Mouse (Mus musculus) adrenal gland, adult 8-10 months (tissue): ENCODE measurements around the gene Grip1. TPM values are rescaled to one million over a fixed set of nuclear protein-coding genes. Genes with fewer than 3 reads are reported as not detected.

Source experiments
- DNase-seq: peaks from one replicate; pipeline ENCODE4 v3.0.0; 2022
- total RNA-seq, 4 experiments: library from RNA; stranded (reverse); gene quantifications; 2 replicates each; pipeline ENCODE4 v1.2.4; 2022

The Grip1 gene
- total RNA-seq, 4 experiments from 2014 or later, result 0.46 to 1.0 (median 0.91) TPM

- no peak for DNase-seq
Observed at GRCm38 (mm10) chr10:119458991-119459390, 5.4 kb downstream of the Grip1 start.

- DNase-seq, result no peak
Observed at GRCm38 (mm10) chr10:119463345-119463744, 9.7 kb downstream of the Grip1 start.

GRCm38 (mm10) chr10:119463793-119464192 is 10.2 kb downstream of the Grip1 start:
- DNase-seq, result no peak

DNA sequence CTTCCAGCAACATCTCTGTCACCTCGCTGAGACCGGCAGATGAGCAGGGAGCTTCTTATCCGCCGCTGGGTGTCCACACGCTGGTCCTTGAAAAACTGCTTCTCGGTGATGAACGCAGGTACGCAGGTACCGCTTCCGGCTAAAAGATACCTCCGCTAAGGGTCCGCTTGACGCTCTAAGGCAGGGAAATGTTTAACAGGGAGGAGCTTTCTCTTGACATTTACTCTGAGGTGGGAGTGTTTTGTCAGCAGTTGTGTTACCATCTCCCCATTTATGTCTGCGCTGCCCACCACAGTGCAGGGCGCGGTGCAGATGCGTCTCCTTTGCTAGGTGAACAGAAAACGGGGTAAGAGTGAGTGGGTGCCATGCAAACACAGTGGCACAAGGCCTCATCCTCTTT is 14.3 kb downstream of the Grip1 start:
- no peak for DNase-seq

GRCm38 (mm10) chr10:119470096-119470495 is 16.5 kb downstream of the Grip1 start:
- DNase-seq, result no peak

DNA sequence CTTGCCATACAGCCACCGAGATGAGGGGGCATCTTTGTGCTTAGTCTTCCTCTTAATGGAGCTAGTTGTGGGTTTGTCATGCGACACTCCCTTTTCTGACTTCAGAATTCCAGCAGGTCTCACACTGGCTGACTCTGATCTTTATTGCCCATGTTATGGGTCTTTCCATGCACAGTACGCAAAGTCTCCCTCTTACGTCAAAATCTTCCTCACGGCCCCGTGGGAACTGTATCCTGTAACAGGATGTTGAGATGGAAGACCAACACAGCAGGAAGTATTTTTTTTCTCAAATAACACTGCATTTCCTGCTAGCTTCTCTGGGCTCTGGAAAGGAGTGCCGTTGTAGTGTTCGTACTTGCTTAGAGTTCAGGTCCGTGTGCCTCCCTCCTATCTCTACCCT is 21.5 kb downstream of the Grip1 start:
- DNase-seq, result no peak

DNA sequence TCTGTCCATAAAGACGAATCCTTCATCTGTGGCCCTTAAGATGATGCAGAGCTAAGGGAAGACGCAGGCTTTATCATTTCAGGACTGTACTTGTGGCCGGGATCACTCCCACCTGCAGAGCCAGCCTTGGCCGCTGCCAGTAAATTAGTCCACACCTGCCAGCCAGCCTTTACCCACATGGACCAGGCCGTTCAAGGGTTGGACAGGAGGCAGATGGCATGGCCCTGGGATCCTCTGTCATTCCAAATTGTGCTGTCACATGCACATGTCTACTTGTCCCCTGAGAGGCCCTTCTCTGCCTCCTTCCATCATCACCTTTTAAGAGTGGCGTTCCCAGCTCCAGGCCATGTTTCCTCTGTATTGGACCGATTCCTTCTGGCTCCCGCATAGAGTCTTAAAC is 24.0 kb downstream of the Grip1 start:
- DNase-seq, result no peak

GRCm38 (mm10) chr10:119483068-119483705 is 29.6 kb downstream of the Grip1 start:
- no peak for DNase-seq

DNA sequence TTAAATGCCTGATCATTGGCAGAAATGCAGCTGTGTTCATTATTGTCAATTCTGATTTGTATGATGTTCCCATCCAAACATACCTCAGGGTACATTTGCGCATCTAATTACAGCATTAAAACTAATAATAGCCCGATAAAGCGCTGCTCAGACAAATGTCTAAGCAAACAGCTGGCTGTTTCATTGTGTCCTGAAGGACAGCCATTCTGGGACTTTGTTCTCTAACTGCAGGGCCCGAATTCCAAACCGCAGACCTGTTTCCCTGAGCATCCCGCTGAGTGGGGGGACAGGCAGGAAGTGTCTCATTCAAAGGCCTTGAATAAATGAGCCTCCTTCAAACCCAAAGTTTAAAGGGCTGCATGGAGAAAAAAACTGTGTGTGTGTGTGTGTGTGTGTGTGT is 30.1 kb downstream of the Grip1 start:
- no peak for DNase-seq

- DNase-seq, result no peak
Observed at GRCm38 (mm10) chr10:119486936-119487335, 33.3 kb downstream of the Grip1 start.

DNA sequence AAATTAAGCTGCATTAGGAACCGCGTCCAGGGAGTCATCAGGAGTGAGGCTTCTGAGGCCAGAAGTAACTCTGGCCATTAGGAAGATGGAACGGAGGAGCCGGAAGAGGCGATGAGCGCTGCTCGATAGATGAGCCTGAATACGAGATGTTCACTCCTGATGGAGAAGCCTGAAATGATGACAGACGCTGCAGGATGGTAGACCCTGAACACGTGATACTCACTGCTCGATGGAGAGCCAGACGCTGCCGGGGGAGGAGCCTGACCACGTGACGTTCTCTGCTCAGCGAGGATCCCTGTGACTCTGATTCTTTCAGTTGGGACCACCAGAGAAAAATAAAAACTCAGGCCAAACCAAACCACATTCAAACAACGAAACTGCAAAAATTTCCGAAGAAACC is 37.2 kb downstream of the Grip1 start:
- DNase-seq, result no peak

GRCm38 (mm10) chr10:119495317-119495716 is 41.7 kb downstream of the Grip1 start:
- DNase-seq, result no peak

DNA sequence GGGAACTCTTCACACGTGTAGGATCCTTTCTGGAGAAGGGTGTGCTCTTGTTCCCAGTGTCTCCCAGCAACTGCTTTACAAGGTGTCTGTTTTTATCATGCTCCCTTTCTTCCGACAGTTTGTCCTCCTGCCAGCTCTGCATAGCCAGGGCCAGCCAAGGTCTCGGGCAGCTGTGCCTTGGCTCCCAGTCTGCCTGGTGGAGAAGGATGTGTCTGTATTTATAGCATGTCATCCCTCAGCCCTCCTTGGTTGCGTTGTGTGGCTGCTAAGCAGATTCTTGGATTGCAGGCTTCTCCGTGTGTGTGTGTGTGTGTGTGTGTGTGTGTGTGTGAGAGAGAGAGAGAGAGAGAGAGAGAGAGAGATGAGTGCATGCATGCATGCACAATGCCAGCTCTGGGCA is 42.6 kb downstream of the Grip1 start:
- peak; percentile 3 for DNase-seq

DNA sequence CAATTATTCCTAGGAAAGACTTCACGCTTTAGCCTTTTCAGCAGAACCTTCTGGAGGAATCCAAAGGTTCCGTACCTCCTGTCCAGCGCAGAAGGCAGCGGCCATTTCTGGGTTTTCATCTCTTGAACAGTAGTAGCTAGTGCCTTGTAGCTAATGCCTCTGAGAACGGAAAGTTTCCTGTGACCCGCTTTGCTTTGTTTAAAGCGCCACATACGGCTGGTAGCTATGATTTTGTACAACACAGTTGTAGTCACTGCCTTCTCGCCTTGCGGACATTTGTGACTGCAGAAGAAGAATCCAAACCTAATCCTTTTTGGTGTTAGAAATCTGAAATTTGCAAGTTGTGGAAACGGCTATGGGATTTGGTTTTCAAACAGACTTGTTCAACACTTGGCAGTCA is 68.1 kb downstream of the Grip1 start:
- no peak for DNase-seq

DNA sequence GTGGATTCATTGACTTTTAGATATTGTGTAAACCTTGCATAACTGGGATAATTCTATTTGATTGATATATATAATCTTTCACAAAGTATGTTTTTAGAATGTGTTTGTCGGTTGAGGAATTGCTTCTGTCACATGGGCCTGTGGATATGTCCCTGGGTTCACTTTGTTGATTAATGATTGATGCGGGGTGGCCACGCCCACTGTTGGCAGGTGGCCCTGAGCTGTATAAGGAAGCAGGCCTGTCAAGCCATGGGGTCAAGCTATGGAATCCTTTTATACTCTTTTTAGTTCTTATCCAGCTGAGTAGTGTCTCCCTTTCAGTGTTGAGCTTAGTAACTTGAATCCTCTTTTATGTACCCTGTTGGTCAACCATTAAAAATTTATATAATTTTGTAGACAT is 72.1 kb downstream of the Grip1 start:
- DNase-seq, result no peak

GRCm38 (mm10) chr10:119534852-119535251 is 81.2 kb downstream of the Grip1 start:
- no peak for DNase-seq

DNA sequence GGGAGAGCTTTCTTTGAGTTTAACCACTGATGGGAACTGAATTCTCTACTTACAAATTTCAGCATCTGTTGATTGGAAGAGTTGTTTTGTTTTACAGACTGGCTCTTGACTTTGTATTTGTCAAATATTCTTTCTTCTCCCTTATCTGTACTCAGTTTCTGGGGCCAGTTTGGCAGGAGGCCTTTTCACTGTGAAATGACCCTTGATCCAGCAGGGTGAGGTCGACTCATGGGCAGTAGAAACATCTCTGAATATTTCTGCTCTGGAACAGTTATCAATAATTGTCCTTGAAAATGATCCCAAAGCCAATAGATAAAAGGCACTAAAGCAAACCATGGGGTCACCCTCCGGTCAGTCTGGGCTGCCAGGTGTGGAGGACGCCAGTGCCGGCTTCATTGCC is 88.0 kb downstream of the Grip1 start:
- DNase-seq, result no peak

DNA sequence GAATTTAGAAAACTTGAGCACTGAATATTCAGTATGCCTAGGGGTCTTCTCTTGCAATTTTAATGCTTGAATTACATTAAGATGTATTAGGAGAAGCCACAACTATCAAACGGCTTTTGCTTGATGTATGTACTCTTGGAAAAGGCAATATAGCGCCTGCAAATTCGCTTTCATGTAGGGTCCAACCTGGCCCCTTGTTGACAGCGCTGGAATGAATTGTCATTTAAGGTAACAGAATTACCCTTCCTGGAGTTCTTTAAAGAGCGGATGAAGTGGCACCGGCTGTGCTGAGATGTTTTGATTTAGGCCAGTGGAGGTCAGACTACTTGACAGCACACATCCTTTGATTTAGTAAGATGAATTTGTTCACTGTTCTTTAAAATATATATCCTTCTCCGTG is 90.1 kb downstream of the Grip1 start:
- DNase-seq, result no peak

DNA sequence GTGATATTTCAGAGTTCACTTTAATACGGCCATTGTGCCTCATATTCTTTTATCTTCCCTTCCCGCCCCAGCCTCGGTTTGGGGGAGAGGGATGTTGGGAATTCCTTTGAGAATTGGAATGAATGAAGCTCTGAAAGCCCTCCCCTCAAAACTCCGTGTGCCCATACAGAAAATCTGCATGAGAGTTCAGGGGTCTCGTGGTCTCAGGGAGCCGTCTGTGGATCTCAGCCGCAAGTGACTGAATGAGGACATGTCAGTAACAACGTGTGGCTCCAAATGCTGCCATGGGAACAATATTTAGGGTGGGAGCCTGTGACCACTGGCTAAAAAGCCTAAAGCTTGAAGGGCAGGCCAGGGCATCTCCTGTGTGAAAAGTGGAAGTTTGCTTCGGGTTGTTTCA is 91.1 kb downstream of the Grip1 start:
- DNase-seq, result no peak

GRCm38 (mm10) chr10:119547875-119548274 is 94.2 kb downstream of the Grip1 start:
- no peak for DNase-seq

DNA sequence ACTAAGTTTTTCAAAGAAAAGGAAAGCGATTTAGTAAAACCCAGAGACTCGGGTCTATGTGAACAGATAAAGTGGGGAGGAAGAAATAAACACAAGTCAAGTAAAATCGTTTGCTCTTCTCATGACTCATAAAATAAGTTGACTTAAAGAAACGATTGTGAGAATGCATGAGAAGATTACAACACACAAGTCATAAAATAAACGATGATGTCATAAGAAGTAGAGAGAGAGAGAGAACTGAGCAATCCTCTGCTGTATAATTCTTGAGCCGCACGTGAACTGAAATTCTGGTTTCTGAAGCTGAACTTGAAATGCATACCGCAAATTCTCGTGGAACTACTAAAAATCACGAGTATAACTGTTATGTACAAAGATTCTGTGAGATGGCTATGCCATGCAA is 95.1 kb downstream of the Grip1 start:
- no peak for DNase-seq

DNA sequence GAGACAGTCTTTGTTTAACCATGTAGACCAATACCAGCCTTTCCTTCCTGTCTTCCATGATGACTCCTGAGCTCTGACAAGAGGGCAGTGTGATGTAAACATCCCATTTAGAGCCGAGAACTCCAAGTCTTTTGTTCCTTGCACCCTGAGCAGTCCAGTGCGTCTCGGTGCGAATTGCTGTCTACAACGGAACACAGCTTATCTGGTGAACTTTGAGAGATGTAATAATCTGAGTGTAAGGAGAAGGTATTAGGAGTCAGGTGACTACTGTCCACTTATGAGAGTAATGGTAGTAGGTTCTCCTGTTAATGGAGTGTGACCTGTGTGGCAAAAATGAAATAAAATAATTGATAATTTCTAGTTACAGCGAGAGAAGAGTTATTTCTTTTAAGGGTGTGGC is 97.0 kb downstream of the Grip1 start:
- DNase-seq, result no peak

DNA sequence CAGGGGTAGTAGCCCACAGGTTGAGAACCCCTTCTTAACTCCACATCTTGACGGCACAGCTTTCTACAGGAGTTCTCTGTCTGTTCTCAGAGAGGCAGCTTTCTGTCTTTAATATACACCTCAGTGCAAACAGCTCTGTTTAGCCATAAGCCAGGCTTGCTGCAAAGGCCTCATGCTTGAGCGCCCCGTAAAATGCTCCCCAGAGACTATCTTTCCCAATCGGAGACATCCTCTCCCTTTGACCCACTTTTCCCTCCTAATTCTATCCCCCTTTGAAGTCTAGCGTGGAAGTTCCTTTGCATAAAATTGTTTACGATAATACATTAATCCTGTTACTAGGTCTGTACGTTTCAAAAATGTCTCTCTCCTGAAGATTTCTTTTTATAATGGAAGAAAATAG is 102.7 kb downstream of the Grip1 start:
- DNase-seq, result no peak

GRCm38 (mm10) chr10:119558432-119558831 is 104.8 kb downstream of the Grip1 start:
- no peak for DNase-seq

DNA sequence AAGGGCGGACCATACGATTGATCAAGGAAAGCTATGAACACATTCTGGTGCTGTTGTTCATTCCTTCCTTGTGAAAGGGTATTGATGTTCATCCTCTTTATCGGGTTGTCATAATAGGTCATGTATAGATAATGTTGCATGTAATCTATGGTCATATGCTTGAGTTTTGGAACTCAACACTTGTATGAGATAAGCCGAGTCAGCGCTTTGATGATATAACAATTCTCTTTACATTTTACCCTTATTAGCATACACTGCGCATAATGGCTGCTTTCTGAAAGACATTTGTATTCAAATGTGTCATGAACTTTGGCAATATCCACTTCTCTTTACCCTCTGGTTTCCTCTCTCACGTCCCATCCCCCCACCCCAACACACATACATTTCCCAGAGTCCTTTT is 111.2 kb downstream of the Grip1 start:
- DNase-seq, result no peak
